Mouse (Mus musculus): ENCODE measurements around the gene Cask. TPM values are rescaled to one million over a fixed set of nuclear protein-coding genes. Genes with fewer than 3 reads are reported as not detected.

Cask gene
- 137 TPM for polyA plus RNA-seq (2014; fragmentation: Illumina TruSeq; extraction: RNeasy Lipid Tissue Mini Kit (QIAGEN cat#74804); ENCODE audit: low replicate concordance)

DNA sequence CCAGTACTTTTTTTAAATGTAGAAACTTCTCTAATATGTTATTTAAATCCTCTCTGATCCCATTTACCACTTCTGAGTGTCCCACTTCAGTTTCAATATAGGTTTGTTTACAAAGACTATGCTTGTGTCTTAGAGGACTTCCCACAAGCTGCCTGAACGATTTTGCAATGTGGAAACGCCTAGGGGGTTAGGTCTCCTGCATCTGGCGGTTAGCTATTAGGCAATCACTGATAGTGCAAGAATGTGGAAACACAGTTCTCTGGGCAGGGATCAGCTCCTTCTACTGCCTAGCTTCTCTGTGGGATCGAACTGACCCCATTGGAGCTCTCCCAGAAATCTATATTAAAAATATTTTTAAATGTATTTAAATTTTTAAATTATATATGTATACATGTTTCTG is at the start of gene Cask:
TSS of gene Cask (minus strand) at position 83 of the 400 bp plus-strand sequence.

DNA sequence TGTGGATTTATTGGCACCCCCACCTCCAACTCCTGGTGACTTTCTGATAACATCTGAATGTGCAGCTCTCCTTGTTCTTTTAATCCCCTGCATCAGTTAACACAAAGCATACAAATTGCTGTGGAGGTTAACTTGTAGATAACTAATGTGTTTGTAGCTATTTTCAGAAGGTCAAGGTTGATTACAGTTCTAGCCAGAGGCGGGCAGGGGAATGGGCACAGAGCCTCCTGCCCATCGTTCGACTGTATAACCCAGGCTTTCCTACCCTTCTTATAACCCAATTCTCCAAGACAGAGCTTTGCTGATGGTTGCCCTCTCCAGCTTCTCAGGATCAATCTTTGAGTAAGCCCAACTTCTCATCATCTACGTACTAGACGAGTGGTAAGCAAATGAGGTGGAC is 190.1 kb downstream of the Cask start, which contains the start of gene Gpr82:
TSS of gene Gpr82 (plus strand) at position 301 of the 400 bp plus-strand sequence.

DNA sequence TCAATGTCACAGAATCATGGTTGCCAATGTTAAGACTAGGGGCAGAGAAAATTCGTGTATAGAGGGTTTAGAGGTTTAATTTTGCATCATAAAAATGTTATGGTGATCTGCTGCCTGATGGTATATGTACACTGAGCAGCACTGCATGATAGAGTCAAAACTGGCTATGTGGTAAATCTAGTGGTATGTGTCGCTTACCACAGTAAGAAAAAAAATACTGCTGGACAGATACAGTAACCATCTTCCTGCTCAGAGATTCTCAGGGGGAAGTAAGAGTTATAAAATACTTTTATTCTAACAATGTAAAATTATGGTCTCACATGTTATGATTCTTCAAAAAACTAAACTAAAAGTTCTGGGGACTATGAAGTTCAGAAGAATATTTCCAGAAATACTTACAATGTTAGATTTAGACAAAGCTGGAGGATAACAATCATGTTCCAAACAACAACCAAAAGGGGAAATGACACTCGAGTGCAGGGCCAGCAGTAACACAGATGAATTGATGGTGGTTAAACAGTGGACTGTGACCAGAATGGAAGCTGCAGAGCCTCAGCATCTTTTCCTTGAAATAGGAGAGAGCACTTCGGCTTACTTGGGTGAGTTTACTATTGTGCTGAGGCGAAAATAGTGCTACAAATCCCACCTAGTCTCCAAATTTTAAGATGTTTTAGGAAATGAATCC is 219.4 kb downstream of the Cask start, which contains the start of gene Gpr34:
TSS of gene Gpr34 (plus strand) at position 491 of the 685 bp plus-strand sequence.

Other genes with a start within 250 kb of the Cask start
- gene Gpr34, start 219.3 kb downstream of the Cask start, polyA plus RNA-seq (2014; fragmentation: Illumina TruSeq; extraction: RNeasy Lipid Tissue Mini Kit (QIAGEN cat#74804); ENCODE audit: low replicate concordance) = 13.1 TPM
- gene Gpr82, start 190.0 kb downstream of the Cask start, polyA plus RNA-seq (2014; fragmentation: Illumina TruSeq; extraction: RNeasy Lipid Tissue Mini Kit (QIAGEN cat#74804); ENCODE audit: low replicate concordance) = 2.5 TPM

All from small intestine, adult 10 weeks (tissue).